Mouse (Mus musculus) gonadal fat pad, adult 2 months (tissue): ENCODE results near the gene Olfr483. TPM values are rescaled to one million over a fixed set of nuclear protein-coding genes. Genes with fewer than 3 reads are reported as not detected.

Source experiments
- DNase-seq: peaks from one replicate; pipeline ENCODE4 v3.0.0-alpha.2; 2012; ENCODE audit warnings: low read depth
- polyA plus RNA-seq: library from polyadenylated mRNA; depleted of rRNA; stranded (reverse); fragments of >200 nt; gene quantifications from 2 replicates; pipeline ENCODE4 v1.2.3, GENCODE M21; 2012; rRNA removed

The Olfr483 gene
- not detected in 2 replicates for polyA plus RNA-seq

DNA sequence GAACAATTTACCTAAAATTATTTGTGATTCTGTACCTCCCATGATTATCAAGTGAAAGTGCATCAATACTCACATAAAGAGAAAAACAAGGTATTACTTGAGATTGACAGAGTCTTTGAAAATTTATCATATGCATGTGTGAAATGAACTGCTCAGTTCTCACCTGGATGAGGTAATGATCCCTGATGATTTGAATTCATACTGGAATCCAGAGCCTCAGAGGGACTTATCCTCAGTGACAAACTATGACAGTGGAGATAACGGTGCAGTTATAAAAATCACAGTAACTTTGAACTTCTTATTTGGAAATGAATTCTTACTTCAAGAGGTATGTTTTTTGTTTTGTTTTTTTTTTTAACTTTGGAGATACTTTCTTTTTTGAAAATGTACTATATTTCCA is at the start of gene Olfr483:
Olfr483 (plus strand) TSS at position 301 of the 400 bp plus-strand sequence.
- DNase-seq = no peak

- DNase-seq = no peak
These were observed 33.4 kb upstream of the Olfr483 start, which contains the start of gene Olfr480 for GRCm38 (mm10) chr7:108067246-108067645. Olfr480 (minus strand) TSS chr7:108067346.

DNA sequence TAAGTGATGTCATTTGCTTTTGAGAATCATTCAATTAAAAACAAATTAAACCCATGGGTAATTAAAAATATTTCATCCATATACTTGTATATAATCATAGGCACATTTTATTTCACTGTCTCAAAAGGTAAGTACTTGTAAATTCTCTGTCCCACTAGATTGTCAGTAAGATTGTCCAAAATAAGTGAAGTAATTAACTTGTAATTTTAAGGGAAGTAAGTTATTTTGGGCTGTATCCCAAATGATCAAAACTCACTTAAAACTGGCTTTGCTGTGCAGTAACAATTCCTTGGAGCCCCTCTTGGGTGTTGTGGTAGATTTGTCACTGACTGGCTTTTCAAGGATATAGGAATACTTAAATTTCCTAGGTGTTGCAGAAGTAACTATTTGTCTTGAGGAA is 21.1 kb upstream of the Olfr483 start, which contains the start of gene Olfr481:
Olfr481 (plus strand) TSS at position 301 of the 400 bp plus-strand sequence.
- no peak for DNase-seq

DNA sequence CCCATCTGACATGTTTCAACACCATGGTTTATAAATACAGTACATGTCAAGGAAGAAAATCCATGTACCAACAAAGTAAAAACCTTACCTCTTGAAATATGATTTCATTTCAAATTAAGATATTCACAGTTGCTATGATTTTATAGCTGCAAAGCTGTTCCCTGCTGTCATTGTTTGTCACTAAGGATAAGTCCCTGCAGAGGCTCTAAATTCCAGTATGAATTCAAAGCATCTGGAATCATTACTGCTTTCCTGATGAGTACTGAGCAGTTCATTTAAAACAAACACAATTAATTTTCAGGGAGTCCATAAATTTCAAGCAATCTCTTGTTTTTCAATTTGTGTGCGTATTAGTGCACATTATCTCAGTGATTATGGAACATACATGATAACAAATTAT is 3.2 kb upstream of the Olfr483 start, which contains the start of gene Olfr482:
Olfr482 (minus strand) TSS at position 101 of the 400 bp plus-strand sequence.
- no peak for DNase-seq

GRCm38 (mm10) chr7:108120681-108121080 is 20.0 kb downstream of the Olfr483 start:
- DNase-seq = no peak

GRCm38 (mm10) chr7:108121416-108121815 is 20.8 kb downstream of the Olfr483 start:
- no peak for DNase-seq

DNA sequence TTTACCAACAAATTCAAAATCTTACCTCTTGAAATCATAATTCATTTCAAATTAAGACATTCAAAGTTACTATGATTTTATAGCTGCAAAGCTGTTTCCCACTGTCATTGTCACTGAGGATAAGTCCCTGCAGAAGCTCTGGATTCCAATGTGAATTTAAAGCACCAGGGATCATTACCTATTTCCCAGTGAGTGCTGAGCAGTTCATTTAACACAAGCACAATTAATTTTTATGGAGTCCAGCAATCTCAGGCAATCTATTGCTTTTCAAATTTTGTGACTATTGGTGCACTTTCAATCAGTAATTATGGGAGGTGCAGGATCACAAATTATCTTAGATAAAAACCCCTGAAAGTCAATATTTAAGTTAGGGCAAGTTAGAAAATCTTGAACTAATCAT is 26.7 kb downstream of the Olfr483 start, which contains the start of gene Olfr484:
Olfr484 (minus strand) TSS at position 101 of the 400 bp plus-strand sequence.
- no peak for DNase-seq

Other genes starting within 250 kb of the Olfr483 start
- gene Olfr472, start 202.9 kb upstream of the Olfr483 start, polyA plus RNA-seq = not detected in 2 replicates
- not detected in 2 replicates for gene Olfr473, start 170.4 kb upstream of the Olfr483 start, polyA plus RNA-seq
- not detected in 2 replicates for gene Olfr474, start 146.2 kb upstream of the Olfr483 start, polyA plus RNA-seq
- not detected in 2 replicates for gene Olfr476, start 136.0 kb upstream of the Olfr483 start, polyA plus RNA-seq
- gene Olfr477, start 114.2 kb upstream of the Olfr483 start, polyA plus RNA-seq = not detected in 2 replicates
- not detected in 2 replicates for gene Olfr478, start 66.9 kb upstream of the Olfr483 start, polyA plus RNA-seq
- gene Olfr479, start 50.2 kb upstream of the Olfr483 start, polyA plus RNA-seq = not detected in 2 replicates
- gene Olfr480, start 33.5 kb upstream of the Olfr483 start, polyA plus RNA-seq = not detected in 2 replicates
- gene Olfr481, start 21.0 kb upstream of the Olfr483 start, polyA plus RNA-seq = not detected in 2 replicates
- gene Olfr482, start 3.3 kb upstream of the Olfr483 start, polyA plus RNA-seq = not detected in 2 replicates
- gene Olfr484, start 26.6 kb downstream of the Olfr483 start, polyA plus RNA-seq = not detected in 2 replicates
- gene Olfr485, start 59.0 kb downstream of the Olfr483 start, polyA plus RNA-seq = not detected in 2 replicates
- not detected in 2 replicates for gene Olfr486, start 71.9 kb downstream of the Olfr483 start, polyA plus RNA-seq
- gene Olfr487, start 113.8 kb downstream of the Olfr483 start, polyA plus RNA-seq = not detected in 2 replicates
- not detected in 2 replicates for gene Olfr488, start 157.5 kb downstream of the Olfr483 start, polyA plus RNA-seq
- gene Olfr490, start 188.1 kb downstream of the Olfr483 start, polyA plus RNA-seq = not detected in 2 replicates
- 0.14 TPM in 1 of 2 replicates, not detected in the other for gene Olfr491, start 212.6 kb downstream of the Olfr483 start, polyA plus RNA-seq
- gene Olfr492, start 222.8 kb downstream of the Olfr483 start, polyA plus RNA-seq = not detected in 2 replicates
- gene Olfr493, start 246.1 kb downstream of the Olfr483 start, polyA plus RNA-seq = not detected in 2 replicates